ENCODE assay signal across 21 mouse cellular contexts in genomic region chr8:121809524-121810155, GRCm38 (mm10). TPM values are rescaled to one million over a fixed set of nuclear protein-coding genes. Genes with fewer than 3 reads are reported as not detected.
DNase-seq lines count a peak whose midpoint lies in the region; ATAC-seq and TF ChIP-seq lines count a peak whose summit lies in the region.
"Had no signal": no experiment of that assay in that cellular context is flagged by ENCODE, and none has a peak within 500 bp of the region (broad histone marks: within the 10 kb centered on the region; RNA-seq: fewer than 3 reads in every experiment).

No protein-coding gene starts in this region.

- no peak for TF ChIP-seq CTCF in cortical plate, adult 2 months (IDR thresholded peaks at IDR 0.05; ENCODE audit: extremely low read depth, insufficient read depth, low read length)

- peak; percentile 41; the same call in 1 of the 2 replicates for TF ChIP-seq POLR2A in cortical plate, adult 2 months (IDR thresholded peaks at IDR 0.05; ENCODE audit: extremely low read depth, insufficient read depth, low read length)

- no peak overlapping the region for H3K4me2 ChIP-seq in forebrain, embryonic 12.5 days
- H3K4me2 ChIP-seq: limb, embryonic 15.5 days had no signal

- H3K27ac ChIP-seq in cortical plate, adult 2 months (ENCODE audit: insufficient read depth, low read length): peak overlapping the region; percentile 11; the same call in 1 of the 2 replicates
- H3K27ac ChIP-seq in forebrain, embryonic 12.5 days: no peak overlapping the region
- H3K27ac ChIP-seq: forebrain, embryonic 10.5 days; gastrocnemius, adult 2 months; kidney, postnatal 0 days; limb, embryonic 15.5 days had no signal

- no peaks in the 10 kb centered on the region for H3K9me3 ChIP-seq in forebrain, embryonic 12.5 days
- H3K9me3 ChIP-seq: forebrain, embryonic 10.5 days; limb, embryonic 15.5 days; megakaryocyte, embryonic 14.5 days had no signal

- 95% methylated on average over 11 of the region's 11 CpGs for WGBS in forebrain, embryonic 12.5 days

- no peak overlapping the region for H3K9ac ChIP-seq in forebrain, embryonic 12.5 days
- H3K9ac ChIP-seq: limb, embryonic 15.5 days; liver, postnatal 0 days had no signal

- no peak overlapping the region for H3K4me3 ChIP-seq in cortical plate, adult 2 months (ENCODE audit: insufficient read depth, low read length)
- no peak overlapping the region for H3K4me3 ChIP-seq in forebrain, embryonic 12.5 days (replicated peaks)
- H3K4me3 ChIP-seq: forebrain, embryonic 10.5 days; gastrocnemius, adult 2 months; limb, embryonic 15.5 days; megakaryocyte, embryonic 14.5 days had no signal

- peaks cover 51% of the 10 kb centered on the region for H3K36me3 ChIP-seq in forebrain, embryonic 12.5 days (replicated peaks)

- DNase-seq in frontal cortex, postnatal 36 days (ENCODE audit: low spot score in 2 of 2): peak; percentile 39 to 83
- DNase-seq in frontal cortex, postnatal 10 days (ENCODE audit: low spot score in 2 of 2): no peak
- DNase-seq in adrenal gland, postnatal 36 days: peak; percentile 43 to 60
- peak; percentile 74 to 78 for DNase-seq in right cerebral cortex, postnatal 10 days (ENCODE audit: low spot score in 2 of 2)
- no peak for DNase-seq in liver
- DNase-seq: cerebellum, adult 8-10 months; gastrocnemius, adult 2 months; heart, postnatal 36 days; layer of hippocampus, postnatal 36 days; liver, postnatal 0 days; lung, postnatal 14 days; thymus, adult 2 months had no signal

- H3K4me1 ChIP-seq in cortical plate, adult 2 months (ENCODE audit: control insufficient read depth, insufficient read depth, low read length): peaks cover 15% of the 10 kb centered on the region
- H3K4me1 ChIP-seq in forebrain, embryonic 12.5 days: no peaks in the 10 kb centered on the region
- H3K4me1 ChIP-seq: forebrain, embryonic 10.5 days; limb, embryonic 15.5 days had no signal

- no peak for ATAC-seq in forebrain, embryonic 12.5 days (ENCODE audit: low FRiP score)
- ATAC-seq: hindbrain, embryonic 16.5 days; intestine, postnatal 0 days; liver, postnatal 0 days; midbrain, embryonic 16.5 days had no signal

- no peaks in the 10 kb centered on the region for H3K27me3 ChIP-seq in forebrain, embryonic 12.5 days
- H3K27me3 ChIP-seq: limb, embryonic 15.5 days; megakaryocyte, embryonic 14.5 days had no signal

RNA-seq across cellular contexts. Expression of gene Klhdc4, which starts 19.7 kb away (rescaled TPM):
- 10 to 100 TPM; 22.7 to 23.1 TPM for total RNA-seq in adrenal gland, postnatal 36 days (2021)
- 46.8 and 51.7 TPM in 2 replicates for polyA plus RNA-seq in cortical plate, adult 2 months (2012; rRNA removed)
- 53.1 and 53.9 TPM in 2 replicates for polyA plus RNA-seq in forebrain, embryonic 12.5 days (2016; fragmentation: Nextera tagmentation; extraction: Ambion mirVana)

Comparison
In these comparisons a context has a peak if more than half of its experiments do, and no peak if none do; other contexts are left out.
1. DNase-seq: peak in frontal cortex, postnatal 36 days (2 of 2), adrenal gland, postnatal 36 days (2 of 2) and right cerebral cortex, postnatal 10 days (2 of 2); none in frontal cortex, postnatal 10 days (0 of 2) and liver (single experiment).